Mouse (Mus musculus) urinary bladder, postnatal 4 days (tissue): ENCODE measurements around the gene Nrxn2.

Experiments
- DNase-seq, 2 experiments: peaks; one replicate each; pipeline ENCODE4 v3.0.0; 2021 to 2022; ENCODE audit warnings: low spot score in 2 of 2

Nrxn2 gene

DNA sequence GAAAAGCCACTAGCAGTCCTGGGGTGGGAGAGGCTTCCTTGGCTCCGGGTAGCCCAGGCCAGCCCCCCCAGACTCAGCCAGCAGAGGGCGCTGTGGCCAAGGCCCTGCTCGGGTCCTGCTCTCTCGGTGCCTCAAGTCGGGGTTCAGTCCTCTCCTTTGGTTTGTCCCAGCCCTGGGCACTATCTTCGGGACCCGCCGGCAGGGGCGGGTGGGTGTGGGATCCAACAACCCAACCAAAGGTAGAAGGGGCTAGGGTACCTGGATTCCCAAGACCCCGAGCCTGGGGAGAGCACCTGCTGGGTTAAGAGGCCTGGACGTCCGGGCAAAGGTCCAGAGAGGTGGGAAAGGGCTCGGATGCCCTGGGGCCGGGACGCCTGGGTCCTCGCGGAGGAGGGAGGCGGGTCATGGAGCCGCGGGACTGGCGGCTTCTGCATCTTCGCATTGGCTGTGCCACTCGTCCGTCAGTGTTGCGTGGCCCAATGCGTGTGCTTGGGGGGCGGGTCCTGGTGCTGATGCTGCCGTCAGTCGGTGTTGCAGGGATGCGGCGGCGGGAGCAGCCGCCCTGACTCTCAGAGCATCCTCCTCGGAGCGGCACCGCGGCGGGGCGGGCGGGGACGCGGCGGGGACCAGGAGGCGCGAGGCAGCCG lies at the start of gene Nrxn2:
TSS of gene Nrxn2 (plus strand) at position 499 of the 647 bp plus-strand sequence.
- peak; percentile 73 to 86 for DNase-seq

DNA sequence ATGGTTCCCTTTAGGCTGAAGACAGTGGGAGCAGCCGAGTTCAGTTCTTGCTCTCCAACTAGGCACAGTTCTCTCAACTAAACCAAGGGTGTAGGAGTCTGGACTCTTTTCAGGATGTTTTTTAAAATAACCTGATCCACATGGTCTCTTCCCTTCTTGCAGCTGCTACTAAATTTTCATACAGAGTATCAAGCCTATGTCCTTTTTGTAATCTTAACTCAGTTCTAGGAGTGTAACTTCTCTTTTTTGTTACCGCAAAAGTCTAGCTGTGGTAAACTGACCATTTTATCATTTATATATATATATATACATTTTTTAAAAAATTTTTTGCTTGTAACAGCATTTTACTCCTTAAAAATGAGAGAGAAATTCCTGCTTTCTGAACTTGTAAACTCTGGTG lies 48.4 kb upstream of the Nrxn2 start:
- no peak for DNase-seq

DNA sequence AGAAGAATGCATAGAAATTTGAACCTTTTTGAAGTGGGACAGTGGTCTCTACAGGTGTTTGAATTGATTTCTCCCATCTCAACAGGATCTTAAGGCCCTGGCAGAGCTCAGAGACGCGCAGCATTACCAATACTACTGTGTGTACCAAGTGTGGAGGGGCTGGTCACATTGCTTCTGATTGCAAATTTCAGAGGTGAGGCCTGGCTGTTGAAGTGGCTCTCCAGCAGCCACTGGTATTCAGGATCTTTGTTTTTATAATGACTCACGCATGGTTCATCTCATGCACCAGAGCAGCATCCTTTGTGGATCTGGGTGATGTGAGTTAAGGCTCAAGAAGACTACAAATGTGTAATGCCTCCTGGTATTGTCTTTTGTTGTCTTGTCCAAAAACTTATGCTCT lies 46.1 kb upstream of the Nrxn2 start:
- DNase-seq = no peak

DNA sequence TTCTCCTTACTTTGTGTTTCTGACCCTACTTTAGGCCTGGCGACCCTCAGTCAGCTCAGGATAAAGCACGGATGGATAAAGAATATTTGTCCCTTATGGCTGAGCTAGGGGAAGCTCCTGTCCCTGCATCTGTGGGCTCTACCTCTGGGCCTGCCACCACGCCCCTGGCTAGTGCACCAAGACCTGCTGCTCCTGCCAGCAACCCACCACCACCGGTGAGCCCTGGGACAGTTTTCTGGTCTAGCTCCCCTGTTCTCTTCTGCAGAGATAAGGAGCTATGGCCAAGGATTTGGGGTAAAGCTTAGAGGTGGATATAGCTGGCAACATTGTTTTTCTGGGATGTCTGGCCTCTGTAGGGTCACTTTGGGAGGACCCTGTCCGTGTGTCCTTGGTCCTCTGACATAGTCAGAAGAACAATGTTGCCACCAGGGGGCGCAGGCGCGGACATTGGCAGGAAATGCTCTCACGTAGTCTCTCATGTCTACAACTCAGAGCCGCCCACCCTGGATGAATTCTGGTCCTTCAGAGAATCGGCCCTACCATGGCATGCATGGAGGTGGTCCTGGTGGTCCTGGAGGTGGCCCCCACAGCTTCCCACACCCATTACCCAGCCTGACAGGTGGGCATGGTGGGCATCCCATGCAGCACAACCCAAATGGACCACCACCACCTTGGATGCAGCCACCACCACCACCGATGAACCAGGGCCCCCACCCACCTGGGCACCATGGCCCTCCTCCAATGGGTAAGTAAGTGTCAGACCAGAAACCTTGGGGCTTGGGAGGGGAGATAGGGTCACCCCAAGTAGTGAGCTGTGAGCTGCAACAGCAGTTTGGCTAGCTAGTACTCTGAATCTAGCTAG lies 44.8 kb upstream of the Nrxn2 start:
- peak; percentile 68 to 89 for DNase-seq

DNA sequence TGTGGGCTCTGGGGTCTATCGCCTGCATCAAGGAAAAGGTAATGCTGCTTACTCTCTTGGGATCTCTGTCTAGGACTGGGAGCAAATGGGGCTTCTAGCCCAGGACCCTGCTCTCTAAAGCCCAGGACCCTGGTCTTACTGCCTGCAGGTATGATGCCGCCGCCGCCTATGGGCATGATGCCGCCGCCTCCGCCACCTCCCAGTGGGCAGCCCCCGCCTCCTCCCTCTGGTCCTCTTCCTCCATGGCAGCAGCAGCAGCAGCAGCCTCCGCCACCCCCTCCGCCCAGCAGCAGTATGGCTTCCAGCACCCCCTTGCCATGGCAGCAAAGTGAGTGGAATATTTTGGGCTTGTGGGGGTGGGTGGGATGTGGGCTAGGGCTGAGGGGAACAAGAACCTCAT lies 44.0 kb upstream of the Nrxn2 start:
- DNase-seq = no peak

DNA sequence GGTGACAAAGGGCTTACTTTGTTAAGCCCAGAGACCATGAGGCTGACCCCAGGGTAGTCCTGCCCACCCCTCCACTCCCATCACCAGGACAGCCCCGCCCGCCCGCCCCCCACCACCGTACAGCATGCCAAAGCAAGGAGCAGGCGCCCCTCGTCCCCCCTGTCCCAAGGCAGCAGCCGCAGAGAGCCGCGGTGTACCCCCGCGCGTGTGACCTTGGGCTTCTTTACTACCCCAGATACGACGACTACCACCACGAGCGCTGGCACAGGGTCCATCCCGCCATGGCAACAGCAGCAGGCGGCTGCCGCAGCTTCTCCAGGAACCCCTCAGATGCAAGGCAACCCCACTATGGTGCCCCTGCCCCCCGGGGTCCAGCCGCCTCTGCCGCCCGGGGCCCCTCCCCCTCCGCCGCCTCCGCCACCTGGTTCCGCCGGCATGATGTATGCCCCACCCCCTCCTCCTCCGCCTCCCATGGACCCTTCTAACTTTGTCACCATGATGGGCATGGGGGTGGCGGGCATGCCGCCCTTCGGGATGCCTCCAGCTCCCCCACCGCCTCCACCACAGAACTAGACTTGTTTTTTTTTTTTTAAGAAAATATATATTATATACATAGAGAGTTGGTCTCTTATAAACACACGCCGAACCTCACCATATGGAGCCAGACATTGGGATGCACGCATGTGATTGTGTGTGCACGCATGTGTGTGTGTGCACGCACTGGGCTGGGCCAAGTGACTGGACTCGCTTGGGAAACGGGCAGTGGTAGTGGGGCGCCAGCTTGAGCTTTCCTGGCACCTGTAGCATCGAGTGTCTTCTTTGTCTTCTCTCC lies 42.9 kb upstream of the Nrxn2 start:
- DNase-seq = no peak

DNA sequence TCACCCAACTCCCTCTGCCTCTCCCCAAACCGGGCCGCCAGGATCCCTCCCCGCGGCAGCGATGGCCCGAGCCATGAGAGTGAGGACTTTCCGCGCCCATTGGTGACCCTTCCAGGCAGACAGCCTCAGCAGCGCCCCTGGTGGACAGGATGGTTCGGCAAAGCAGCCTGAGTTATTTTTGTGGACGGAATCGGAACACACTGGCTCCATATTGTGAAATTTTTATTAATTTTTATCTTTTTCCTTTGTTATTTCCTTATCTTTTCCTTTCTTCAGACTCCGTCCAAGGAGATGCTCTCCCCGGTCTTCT lies 42.3 kb upstream of the Nrxn2 start:
- DNase-seq = no peak

DNA sequence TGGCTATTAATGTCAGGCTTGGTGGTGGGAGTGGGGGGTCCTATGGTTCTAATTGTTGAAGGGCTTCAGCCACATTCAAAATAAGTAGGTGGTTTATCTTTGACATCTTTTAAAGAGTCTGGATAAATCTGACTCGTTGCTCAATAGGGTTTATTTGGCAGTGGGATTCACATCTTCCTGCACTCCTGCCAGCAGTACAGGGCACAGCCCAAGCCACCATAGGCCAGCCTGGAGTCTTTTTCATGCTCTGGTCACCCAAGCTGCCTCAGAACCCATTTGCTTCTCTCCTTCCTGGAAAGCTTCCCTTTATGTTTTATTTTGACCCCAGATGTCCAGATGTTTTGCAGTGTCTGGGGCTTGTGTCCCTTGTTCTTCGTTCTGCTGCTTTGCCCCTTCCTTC lies 41.9 kb upstream of the Nrxn2 start:
- DNase-seq = no peak

DNA sequence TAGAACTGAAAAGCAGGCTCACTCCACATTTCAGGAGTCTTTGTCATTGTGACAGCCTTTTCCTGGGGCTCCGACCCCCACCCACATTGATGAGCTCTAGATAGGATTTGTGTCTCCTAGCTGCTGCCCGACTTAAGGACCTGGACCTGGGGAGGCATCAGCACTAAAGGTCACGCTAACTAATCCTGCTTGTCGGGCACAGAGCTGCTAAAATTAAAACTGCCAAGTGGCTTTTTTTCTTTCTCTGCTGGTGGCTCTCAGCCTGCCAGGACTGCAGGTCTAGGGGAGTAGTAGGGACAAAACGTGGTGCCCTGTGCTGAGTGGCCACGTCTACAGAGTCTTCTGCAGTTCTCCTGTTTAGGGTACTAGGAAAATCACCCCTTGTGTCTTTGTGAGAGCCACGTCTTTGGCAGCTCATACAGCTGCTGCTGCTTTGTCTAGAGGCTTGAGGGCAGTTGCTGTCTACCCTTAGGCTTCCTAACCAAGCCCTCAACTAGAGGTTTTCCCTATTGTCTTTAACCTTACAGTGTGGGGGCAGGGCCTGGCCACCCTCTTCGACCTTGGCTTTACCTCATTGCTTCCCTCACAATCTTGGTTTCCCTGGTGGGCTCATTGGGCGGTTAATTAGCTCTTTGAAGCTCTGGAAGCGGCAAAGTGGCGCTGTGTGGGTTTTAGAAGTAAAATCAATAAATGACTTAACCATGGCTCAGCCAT lies 41.0 kb upstream of the Nrxn2 start:
- DNase-seq = no peak

DNA sequence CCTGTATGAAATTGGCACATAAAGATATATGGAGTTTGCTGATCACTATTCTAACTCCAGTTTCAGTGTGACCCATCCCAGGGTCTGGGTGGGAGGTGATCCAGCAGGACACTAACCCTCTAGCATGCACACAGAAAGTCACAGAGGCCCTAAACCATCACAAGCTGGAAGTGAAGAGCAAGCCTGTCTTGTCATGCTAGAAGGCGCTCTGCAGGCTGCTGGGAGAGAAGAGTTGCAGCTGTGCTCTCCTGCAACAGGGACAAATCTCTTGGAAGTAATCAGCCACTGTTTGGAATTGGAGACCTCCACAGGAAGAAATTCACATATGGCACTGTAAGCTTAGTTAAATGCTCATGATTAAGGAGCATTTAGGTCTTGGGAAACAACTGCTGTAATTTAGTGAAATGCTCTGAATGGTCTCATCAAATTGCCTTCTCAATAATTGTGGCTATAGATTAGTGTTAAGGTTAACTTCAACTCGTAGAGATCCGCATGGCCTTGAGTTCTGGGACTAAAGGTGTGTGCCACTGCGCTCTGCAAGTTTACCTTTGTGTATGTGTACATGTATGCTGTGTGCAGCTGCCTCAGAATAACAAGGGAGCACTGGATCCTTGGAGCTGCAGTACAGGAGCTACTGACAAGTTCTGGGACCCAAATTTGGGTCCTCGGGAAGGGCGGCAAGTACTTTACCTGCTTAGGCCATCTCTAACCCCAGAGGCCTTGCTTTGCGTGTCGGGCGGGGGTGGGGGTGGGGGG lies 37.9 kb upstream of the Nrxn2 start:
- DNase-seq = no peak

DNA sequence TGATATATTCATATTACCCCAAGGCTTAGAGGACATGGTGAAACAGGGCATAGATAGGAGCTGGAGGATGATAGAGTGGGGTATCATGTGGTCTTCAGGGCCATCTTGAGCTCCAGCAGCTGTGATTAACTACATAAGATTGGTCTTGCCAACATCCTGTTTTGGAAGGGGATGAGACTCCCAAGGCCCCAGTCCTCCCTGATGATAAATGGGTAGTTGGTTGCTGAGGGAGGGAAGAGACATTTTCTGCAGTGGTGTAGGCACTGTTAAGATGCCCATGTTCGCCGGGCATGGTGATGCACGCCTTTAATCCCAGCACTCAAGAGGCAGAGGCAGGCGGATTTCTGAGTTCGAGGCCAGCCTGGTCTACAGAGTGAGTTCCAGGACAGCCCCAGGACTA lies 37.3 kb upstream of the Nrxn2 start:
- no peak for DNase-seq

DNA sequence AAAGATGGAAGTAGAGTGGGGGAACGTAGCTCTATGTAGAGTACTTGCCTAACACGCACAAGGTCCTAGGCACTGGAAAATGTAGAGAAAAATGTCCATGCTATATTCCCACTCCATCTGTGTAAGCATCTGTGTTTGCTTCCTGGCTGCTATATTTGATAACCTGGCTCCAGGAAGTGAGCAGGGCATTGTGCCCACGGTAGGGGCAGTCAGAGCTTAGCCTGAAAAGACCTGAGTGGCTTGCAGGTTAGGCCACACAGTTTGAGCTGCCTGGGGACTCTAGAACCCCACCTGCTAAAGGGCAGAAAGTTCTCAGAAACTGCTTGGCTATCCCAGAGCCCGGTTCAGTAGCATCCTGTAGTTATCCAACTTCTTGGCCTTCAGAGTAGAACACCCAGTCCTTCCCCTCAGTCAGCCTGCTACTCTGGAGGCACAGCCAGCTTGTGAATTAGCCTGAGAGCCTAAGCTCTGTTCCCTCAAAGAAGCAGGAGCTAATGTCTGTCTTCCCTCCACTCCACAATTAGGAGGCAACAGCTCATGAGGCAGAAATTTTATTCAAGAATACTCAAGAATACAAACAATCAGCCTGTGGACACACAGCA lies 36.1 kb upstream of the Nrxn2 start:
- DNase-seq = no peak

DNA sequence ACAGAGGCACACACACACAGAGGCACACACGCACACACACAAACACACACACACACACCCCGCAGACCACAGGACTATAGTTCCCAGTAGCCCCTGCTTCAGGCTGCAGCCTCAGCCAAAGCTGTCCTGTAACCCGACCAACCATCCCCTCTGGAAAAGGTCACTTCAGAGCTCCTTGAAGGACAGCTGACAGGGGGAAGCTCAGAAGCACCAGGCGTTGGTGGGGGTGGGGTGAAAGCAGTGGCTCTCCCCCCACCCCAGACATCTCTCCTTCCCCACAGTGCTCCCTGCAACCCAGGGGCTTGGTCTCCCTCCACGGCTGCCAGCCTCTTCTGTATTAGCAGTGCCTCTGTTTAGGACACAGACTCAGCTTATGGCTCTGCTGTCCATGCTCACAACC lies 35.1 kb upstream of the Nrxn2 start:
- DNase-seq = no peak

DNA sequence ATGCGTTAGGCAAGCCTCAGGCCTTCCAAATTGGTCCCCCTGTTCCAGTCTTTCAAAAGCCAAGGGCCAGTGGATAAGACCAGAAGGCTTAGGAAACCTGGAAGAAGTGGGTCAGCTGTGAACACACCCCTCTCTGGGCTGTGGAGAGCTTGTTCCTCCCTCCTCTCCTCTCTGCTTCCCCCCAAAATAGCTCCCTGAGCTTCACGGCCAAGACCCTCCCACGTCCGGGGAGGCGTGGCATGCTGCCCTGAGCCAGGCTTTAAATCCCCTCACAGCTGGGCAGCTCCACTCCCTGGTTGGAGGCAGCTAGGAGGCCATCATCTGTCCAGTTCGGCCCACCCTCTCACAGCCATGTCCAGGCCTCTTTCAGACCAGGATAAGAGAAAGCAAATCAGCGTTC lies 34.4 kb upstream of the Nrxn2 start, which contains the start of gene Pygm:
TSS of gene Pygm (plus strand) at position 272 of the 400 bp plus-strand sequence.
- DNase-seq = peak; percentile 79 to 85

DNA sequence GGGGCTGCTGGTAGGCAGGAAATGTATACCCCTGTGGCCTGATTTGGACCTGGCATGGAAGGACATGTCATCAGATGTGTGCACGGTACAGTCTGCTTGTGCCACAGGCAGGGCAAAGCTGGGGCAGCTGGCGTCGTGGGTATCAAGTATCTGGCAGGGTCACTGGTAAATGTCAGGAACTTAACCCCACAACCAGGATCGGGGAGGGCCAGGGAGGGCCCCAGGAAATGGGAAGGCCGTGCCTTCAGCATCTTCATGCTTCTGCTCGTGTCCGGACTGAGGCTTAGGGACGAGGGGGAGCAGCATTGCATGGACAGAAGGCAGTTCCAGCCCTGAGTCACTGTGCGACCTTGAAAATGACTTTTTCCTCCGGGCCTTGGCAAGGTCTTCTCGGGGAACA lies 33.6 kb upstream of the Nrxn2 start:
- no peak for DNase-seq

DNA sequence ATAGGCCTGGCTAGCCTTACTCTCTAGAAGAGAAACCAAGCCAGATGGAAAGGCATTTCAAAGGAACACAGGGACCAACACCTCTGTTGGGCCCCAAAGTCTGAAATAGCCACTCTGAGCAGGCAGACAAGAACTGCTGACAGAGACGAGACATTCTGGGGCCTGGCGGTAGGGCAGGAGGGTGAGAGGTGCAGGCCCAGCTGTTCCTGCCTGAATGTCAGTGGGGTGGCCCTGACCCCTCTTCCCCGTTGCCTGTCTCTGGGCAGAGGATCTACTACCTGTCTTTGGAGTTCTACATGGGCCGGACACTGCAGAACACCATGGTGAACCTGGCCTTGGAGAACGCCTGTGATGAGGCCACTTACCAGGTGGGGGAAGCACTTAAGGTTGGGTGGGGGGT lies 33.1 kb upstream of the Nrxn2 start:
- no peak for DNase-seq

DNA sequence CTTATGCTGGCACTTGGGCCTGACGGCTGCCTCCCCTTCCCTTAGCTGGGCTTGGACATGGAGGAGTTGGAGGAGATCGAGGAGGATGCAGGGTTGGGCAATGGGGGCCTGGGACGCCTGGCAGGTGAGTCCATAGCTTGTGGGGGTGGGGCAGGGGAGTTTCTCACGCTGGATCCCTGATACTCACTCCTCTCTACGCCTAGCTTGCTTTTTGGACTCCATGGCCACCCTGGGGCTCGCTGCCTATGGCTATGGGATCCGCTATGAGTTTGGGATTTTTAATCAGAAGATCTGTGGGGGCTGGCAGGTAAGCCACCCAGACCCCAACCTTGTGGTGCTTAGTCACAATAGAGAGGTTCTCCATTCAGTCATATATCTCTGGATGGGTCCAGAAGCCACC lies 32.7 kb upstream of the Nrxn2 start:
- no peak for DNase-seq

DNA sequence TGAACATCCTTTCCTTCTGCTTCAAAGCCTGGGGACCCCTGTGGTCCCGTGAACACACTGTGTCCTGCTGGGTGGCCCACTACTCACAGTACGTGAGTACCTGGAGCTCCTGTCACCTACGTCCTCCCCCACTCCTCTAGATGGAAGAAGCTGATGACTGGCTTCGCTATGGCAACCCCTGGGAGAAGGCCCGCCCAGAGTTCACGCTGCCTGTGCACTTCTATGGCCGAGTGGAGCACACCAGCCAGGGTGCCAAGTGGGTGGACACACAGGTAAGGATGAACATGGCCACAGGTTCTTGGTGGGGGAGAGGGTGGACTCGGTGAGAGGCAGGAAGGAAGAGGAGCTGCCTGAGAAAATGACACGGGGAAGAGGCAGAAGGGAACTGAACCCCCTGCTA lies 32.3 kb upstream of the Nrxn2 start:
- DNase-seq = no peak

DNA sequence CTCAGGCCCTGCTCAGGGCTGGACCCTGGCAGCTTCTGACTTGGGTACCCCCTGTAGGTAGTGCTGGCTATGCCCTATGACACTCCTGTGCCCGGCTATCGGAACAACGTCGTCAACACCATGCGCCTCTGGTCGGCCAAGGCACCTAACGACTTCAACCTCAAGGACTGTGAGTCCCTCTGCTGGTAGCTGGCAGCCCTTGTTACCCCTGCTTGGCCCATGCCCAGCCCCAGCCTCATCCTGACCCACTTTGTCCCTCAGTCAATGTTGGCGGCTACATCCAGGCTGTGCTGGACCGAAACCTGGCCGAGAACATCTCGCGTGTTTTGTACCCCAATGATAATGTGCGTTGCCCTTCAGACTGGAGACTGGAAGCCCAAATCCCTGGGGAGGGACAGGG lies 30.5 kb upstream of the Nrxn2 start:
- no peak for DNase-seq

DNA sequence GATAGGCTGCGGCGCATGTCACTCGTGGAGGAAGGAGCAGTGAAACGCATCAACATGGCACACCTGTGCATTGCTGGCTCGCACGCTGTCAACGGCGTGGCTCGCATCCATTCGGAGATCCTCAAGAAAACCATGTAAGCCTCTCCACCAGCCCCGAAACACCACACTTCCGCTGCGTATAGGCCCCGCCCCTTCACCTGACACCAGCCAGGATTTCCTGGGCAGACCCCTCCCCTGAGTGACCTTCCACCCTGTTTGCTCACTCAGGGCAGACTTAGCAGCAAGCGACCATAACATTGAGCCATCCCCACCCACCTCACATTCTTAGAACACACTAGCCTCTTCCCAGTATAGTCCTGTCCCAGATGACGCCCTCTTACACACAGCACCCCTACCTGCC lies 28.7 kb upstream of the Nrxn2 start:
- DNase-seq = no peak

DNA sequence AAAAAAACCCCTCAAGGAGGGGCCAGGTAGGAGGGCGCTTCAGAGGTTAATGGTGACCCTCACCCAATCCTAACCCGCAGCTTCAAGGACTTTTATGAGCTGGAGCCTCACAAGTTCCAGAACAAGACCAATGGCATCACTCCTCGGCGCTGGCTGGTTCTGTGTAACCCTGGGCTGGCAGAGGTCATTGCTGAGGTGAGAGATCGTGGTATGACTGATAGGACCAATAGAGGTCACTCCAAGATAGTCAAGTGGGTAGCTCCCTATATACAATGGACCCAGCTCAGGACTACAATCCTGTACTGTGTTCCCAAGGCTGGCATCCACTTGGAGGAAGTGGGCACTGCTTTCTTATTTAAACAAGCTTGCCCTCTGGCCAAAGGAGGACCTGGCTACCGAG lies 28.3 kb upstream of the Nrxn2 start:
- DNase-seq = no peak
